Mouse (Mus musculus) forebrain, embryonic 15.5 days (tissue): ENCODE data around the gene Magi1. TPM values are rescaled to one million over a fixed set of nuclear protein-coding genes. Genes with fewer than 3 reads are reported as not detected.

Experiments used
- ATAC-seq: fragments of 200-750 bp; cut with Nextera tagmentation; replicated peaks from 2 replicates; pipeline ENCODE4 v1.8.0; 2017; ENCODE audit warnings: mild to moderate bottlenecking, moderate TSS enrichment, moderate library complexity
- H3K27ac ChIP-seq: fragments of 300-500 bp; sonication (generic); replicated peaks from 2 replicates; pipeline ENCODE4 v1.5.1; 2015; ENCODE audit warnings: mild to moderate bottlenecking, inconsistent platforms
- H3K27me3 ChIP-seq: fragments of 300-500 bp; sonication (generic); 2 replicates; pipeline ENCODE4 v1.6.1; 2015; ENCODE audit warnings: inconsistent platforms
- H3K36me3 ChIP-seq: fragments of 300-500 bp; sonication (generic); 2 replicates; pipeline ENCODE4 v1.6.1; 2015; ENCODE audit warnings: mild to moderate bottlenecking, inconsistent platforms
- H3K4me1 ChIP-seq: fragments of 300-500 bp; sonication (generic); 2 replicates; pipeline ENCODE4 v1.6.1; 2015; ENCODE audit warnings: inconsistent platforms
- H3K4me2 ChIP-seq: fragments of 300-500 bp; sonication (generic); replicated peaks from 2 replicates; pipeline ENCODE4 v1.6.1; 2015; ENCODE audit warnings: mild to moderate bottlenecking, inconsistent platforms
- H3K4me3 ChIP-seq: fragments of 300-500 bp; sonication (generic); 2 replicates; pipeline ENCODE4 v1.5.1; 2015; ENCODE audit warnings: mild to moderate bottlenecking, inconsistent platforms
- H3K9ac ChIP-seq: fragments of 300-500 bp; sonication (generic); replicated peaks from 2 replicates; pipeline ENCODE4 v1.6.1; 2015; ENCODE audit warnings: mild to moderate bottlenecking, inconsistent platforms
- H3K9me3 ChIP-seq: fragments of 300-500 bp; sonication (generic); 2 replicates; pipeline ENCODE4 v1.6.1; 2016; ENCODE audit warnings: inconsistent platforms
- WGBS: fragments of 180-500 bp; shearing (Covaris S2); methylation state at CpG from one replicate; pipeline ENCODE4 v1.1.7; 2015; ENCODE audit warnings: mixed read lengths; 5-methylcytosine and 5-hydroxymethylcytosine counted together
- polyA plus RNA-seq: library from polyadenylated mRNA; unstranded; fragments of >200 nt; fragmentation: Nextera tagmentation; extraction: Ambion mirVana; gene quantifications from 2 replicates; pipeline ENCODE4 v1.2.1, GENCODE M21; 2015

Magi1 gene
- polyA plus RNA-seq, 1 experiment from 2014 or later: 36.7 TPM

- no peaks in the 10 kb centered on the region for H3K9me3 ChIP-seq
- ATAC-seq: no peak
- no peaks in the 10 kb centered on the region for H3K4me1 ChIP-seq
- H3K27me3 ChIP-seq: no peaks in the 10 kb centered on the region
- WGBS: 88% methylated on average over 4 of the region's 4 CpGs
- H3K36me3 ChIP-seq: no peaks in the 10 kb centered on the region
- H3K27ac ChIP-seq: no peak overlapping the region
- H3K4me3 ChIP-seq: no peak overlapping the region
- H3K9ac ChIP-seq: no peak overlapping the region
- H3K4me2 ChIP-seq: no peak overlapping the region
Measured at GRCm38 (mm10) chr6:94063542-94063941, 220.2 kb downstream of the Magi1 start.

- ATAC-seq: no peak
- Histone ChIP-seq H3K4me3 (no peak overlapping the region), H3K27me3 (no peaks in the 10 kb centered on the region), H3K4me1 (no peaks in the 10 kb centered on the region), H3K9ac (no peak overlapping the region), H3K4me2 (no peak overlapping the region), H3K9me3 (no peaks in the 10 kb centered on the region), H3K27ac (no peak overlapping the region), H3K36me3 (no peaks in the 10 kb centered on the region)
- 75% methylated on average over 8 of the region's 8 CpGs for whole genome bisulfite sequencing
Measured at GRCm38 (mm10) chr6:94061424-94061980, 222.2 kb downstream of the Magi1 start.

GRCm38 (mm10) chr6:94060621-94061213 lies 223.0 kb downstream of the Magi1 start:
- Histone ChIP-seq H3K27me3 (no peaks in the 10 kb centered on the region), H3K4me1 (no peaks in the 10 kb centered on the region), H3K9me3 (no peaks in the 10 kb centered on the region), H3K9ac (no peak overlapping the region), H3K4me3 (no peak overlapping the region), H3K27ac (no peak overlapping the region), H3K36me3 (no peaks in the 10 kb centered on the region), H3K4me2 (no peak overlapping the region)
- ATAC-seq: no peak
- 94% methylated on average over 7 of the region's 7 CpGs for WGBS

- Histone ChIP-seq H3K27me3 (no peaks in the 10 kb centered on the region), H3K4me1 (no peaks in the 10 kb centered on the region), H3K36me3 (no peaks in the 10 kb centered on the region), H3K4me3 (no peak overlapping the region), H3K9ac (no peak overlapping the region), H3K9me3 (no peaks in the 10 kb centered on the region), H3K4me2 (no peak overlapping the region), H3K27ac (no peak overlapping the region)
- 84% methylated on average over 2 of the region's 2 CpGs for WGBS
- no peak for ATAC-seq
Measured at GRCm38 (mm10) chr6:94059090-94059489, 224.6 kb downstream of the Magi1 start.

DNA sequence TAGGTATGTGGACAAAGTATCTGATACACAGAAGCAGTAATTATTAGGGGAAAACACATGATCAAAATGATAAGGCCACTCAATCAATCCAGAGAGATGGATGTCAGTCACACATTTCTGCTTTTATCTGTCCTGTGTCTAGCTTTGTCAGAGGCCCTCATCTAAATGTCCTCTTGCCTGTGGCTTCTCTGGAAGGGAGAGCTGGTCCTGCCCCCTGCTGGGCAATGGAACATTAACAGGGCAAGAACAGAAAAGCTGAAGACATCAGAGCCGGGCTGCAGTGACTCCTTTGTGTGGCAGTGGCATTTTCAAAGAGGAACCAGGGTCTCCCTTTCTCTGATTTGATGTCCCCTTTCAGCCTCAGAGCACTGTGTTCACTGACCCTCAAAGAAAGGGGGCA lies 229.8 kb downstream of the Magi1 start:
- no peak overlapping the region for H3K27ac ChIP-seq
- H3K4me3 ChIP-seq: no peak overlapping the region
- whole genome bisulfite sequencing: 0% methylated on average over 1 of the region's 1 CpGs
- H3K4me2 ChIP-seq: no peak overlapping the region
- H3K36me3 ChIP-seq: no peaks in the 10 kb centered on the region
- no peaks in the 10 kb centered on the region for H3K4me1 ChIP-seq
- H3K9ac ChIP-seq: no peak overlapping the region
- H3K27me3 ChIP-seq: no peaks in the 10 kb centered on the region
- 0 out of 2 replicates have a peak, but pooled peaks have one; percentile 51 for ATAC-seq
- H3K9me3 ChIP-seq: no peaks in the 10 kb centered on the region

DNA sequence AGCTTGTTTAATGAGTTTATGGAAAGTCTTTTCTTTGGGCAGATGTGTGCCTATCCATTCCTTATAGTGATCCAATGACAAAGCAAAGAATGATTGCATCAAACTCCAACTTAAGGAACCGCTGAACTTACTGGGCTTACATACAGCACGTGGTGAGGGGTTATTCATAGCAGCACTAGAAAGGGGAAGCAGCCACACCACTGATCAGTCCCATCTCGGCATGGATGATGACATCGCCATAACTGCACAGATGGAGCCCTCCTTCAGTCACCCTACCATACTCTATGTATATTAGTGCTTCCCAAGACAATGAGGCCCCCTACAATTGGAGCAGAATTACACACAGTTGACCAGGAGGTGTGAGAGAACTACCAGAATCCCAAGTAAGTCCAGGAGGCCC lies 238.5 kb downstream of the Magi1 start:
- H3K4me2 ChIP-seq: no peak overlapping the region
- H3K36me3 ChIP-seq: no peaks in the 10 kb centered on the region
- no peak overlapping the region for H3K9ac ChIP-seq
- no peak for ATAC-seq
- no peaks in the 10 kb centered on the region for H3K27me3 ChIP-seq
- H3K27ac ChIP-seq: no peak overlapping the region
- no peaks in the 10 kb centered on the region for H3K9me3 ChIP-seq
- WGBS: 83% methylated on average over 4 of the region's 4 CpGs
- no peak overlapping the region for H3K4me3 ChIP-seq
- no peaks in the 10 kb centered on the region for H3K4me1 ChIP-seq

- Histone ChIP-seq H3K4me1 (no peaks in the 10 kb centered on the region), H3K36me3 (no peaks in the 10 kb centered on the region), H3K9me3 (no peaks in the 10 kb centered on the region), H3K4me2 (no peak overlapping the region), H3K27me3 (no peaks in the 10 kb centered on the region), H3K9ac (no peak overlapping the region), H3K4me3 (no peak overlapping the region), H3K27ac (no peak overlapping the region)
- WGBS: 36% methylated on average over 7 of the region's 7 CpGs
- ATAC-seq: no peak
Measured at GRCm38 (mm10) chr6:94043461-94043860, 240.3 kb downstream of the Magi1 start.

- H3K27me3 ChIP-seq: no peaks in the 10 kb centered on the region
- no peaks in the 10 kb centered on the region for H3K4me1 ChIP-seq
- no peak overlapping the region for H3K4me3 ChIP-seq
- H3K36me3 ChIP-seq: no peaks in the 10 kb centered on the region
- no peak overlapping the region for H3K27ac ChIP-seq
- no peak overlapping the region for H3K9ac ChIP-seq
- no peak for ATAC-seq
- H3K9me3 ChIP-seq: no peaks in the 10 kb centered on the region
- no peak overlapping the region for H3K4me2 ChIP-seq
- 62% methylated on average over 2 of the region's 2 CpGs for WGBS
Measured at GRCm38 (mm10) chr6:94040093-94040492, 243.6 kb downstream of the Magi1 start.

DNA sequence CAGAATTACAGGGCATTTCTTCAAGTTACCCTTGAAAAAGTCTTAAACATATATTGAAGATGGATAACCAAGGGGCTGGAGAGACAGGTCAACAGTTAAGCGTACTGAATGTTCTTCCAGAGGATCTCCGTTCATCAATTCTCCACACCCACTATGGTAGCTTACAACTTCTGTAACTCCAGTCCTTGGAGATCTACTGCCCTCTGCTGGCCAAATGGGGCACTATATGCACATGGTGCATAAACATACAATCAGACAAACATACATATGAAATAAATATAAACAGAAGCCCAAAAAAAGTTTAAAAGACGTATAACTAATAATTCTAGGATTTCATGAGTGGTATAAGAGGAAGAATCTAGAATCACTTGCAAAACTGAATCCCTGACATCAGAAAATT lies 244.8 kb downstream of the Magi1 start:
- Histone ChIP-seq H3K36me3 (no peaks in the 10 kb centered on the region), H3K4me2 (no peak overlapping the region), H3K9me3 (no peaks in the 10 kb centered on the region), H3K27ac (no peak overlapping the region), H3K9ac (no peak overlapping the region), H3K4me3 (no peak overlapping the region), H3K27me3 (no peaks in the 10 kb centered on the region), H3K4me1 (no peaks in the 10 kb centered on the region)
- no peak for ATAC-seq
- WGBS: 96% methylated on average over 3 of the region's 3 CpGs

GRCm38 (mm10) chr6:94036554-94036953 lies 247.2 kb downstream of the Magi1 start:
- Histone ChIP-seq H3K4me2 (no peak overlapping the region), H3K27me3 (no peaks in the 10 kb centered on the region), H3K4me3 (no peak overlapping the region), H3K9ac (no peak overlapping the region), H3K4me1 (no peaks in the 10 kb centered on the region), H3K36me3 (no peaks in the 10 kb centered on the region), H3K9me3 (no peaks in the 10 kb centered on the region), H3K27ac (no peak overlapping the region)
- no peak for ATAC-seq
- 75% methylated on average over 7 of the region's 7 CpGs for WGBS

GRCm38 (mm10) chr6:94026361-94026760 lies 257.4 kb downstream of the Magi1 start:
- ATAC-seq: no peak
- H3K27me3 ChIP-seq: no peaks in the 10 kb centered on the region
- H3K4me1 ChIP-seq: peaks cover 8% of the 10 kb centered on the region
- 82% methylated on average over 9 of the region's 9 CpGs for WGBS
- H3K9me3 ChIP-seq: no peaks in the 10 kb centered on the region
- no peak overlapping the region for H3K9ac ChIP-seq
- H3K27ac ChIP-seq: no peak overlapping the region
- H3K36me3 ChIP-seq: no peaks in the 10 kb centered on the region
- no peak overlapping the region for H3K4me2 ChIP-seq
- no peak overlapping the region for H3K4me3 ChIP-seq

DNA sequence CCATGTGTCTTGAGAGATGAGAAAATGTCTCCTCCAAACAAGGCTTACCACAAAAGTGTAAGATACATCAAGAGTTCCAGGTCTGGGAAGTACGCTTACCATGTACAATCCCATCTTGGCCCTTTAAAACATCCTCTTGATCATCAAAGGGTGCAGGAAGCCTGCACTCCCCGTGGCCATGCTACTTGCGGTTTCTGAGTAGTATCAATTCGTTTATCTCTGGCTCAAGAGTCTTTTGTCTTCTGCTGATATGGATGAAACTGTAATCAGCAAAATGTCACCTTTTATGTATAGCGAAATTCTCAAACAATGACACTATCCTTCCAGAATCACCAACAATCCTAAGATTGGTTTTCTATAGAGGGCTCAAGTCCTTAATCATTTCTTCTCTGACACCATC lies 261.3 kb downstream of the Magi1 start:
- H3K9me3 ChIP-seq: no peaks in the 10 kb centered on the region
- H3K4me1 ChIP-seq: peaks cover 8% of the 10 kb centered on the region
- no peak overlapping the region for H3K9ac ChIP-seq
- no peak overlapping the region for H3K27ac ChIP-seq
- WGBS: 90% methylated on average over 5 of the region's 5 CpGs
- H3K4me2 ChIP-seq: no peak overlapping the region
- no peaks in the 10 kb centered on the region for H3K36me3 ChIP-seq
- no peak overlapping the region for H3K4me3 ChIP-seq
- ATAC-seq: no peak
- no peaks in the 10 kb centered on the region for H3K27me3 ChIP-seq
